Mouse (Mus musculus): ENCODE measurements around the gene Gcc1.

DNA sequence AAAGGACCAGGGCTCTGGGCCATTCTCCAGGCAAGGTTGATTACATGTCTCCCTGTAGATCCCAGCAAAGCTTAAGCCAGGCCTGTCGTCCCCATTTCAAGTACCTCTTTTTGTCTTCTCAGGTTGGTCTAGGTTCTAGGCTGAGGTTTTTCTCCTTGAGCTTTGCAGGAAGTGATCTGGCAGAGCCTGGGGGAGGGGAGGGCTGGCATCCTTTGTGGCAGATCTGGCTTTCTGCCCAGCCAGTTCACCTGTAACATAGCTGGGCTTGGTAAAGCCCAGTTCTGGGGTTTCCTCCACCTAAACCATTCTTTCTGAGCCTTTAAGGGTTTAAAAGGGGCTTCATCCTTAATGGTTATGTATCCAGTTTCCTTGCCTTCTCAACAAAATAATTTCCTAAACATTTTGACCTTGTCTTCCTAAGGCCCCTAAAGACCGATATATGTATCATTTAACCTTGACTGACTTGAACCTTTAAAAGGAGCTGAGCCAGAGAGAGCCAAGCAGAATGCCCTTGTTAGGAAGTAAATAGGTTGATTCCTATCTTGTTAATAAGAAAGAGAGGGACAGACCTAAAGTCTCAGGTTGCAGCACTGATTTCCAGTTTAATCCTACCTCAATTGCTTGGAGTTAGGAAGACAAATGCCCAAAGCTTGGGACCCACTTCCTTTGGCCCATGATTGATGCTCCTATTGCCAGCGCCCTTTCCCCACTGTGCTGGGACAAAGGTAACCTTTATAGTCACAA, 922 bp downstream of the Gcc1 start, which contains the start of gene Fscn3:
- TF ChIP-seq CTCF (IDR thresholded peaks at IDR 0.05; ENCODE audit: low read depth, low read length) (no peak), GATA2 (IDR thresholded peaks at IDR 0.05; ENCODE audit: borderline replicate concordance, low read depth, low read length) (no peak), TAL1 (conservative IDR thresholded peaks at IDR 0.05; ENCODE audit: low read depth, low read length) (no peak)

All from G1E (cell line).